Mouse (Mus musculus): ENCODE results near the gene Cfap45. TPM values are rescaled to one million over a fixed set of nuclear protein-coding genes. Genes with fewer than 3 reads are reported as not detected.

The Cfap45 gene
- total RNA-seq, 2 experiments from 2014 or later = not detected

GRCm38 (mm10) chr1:172548501-172548900 is 27.9 kb downstream of the Cfap45 start:
- no peak for ATAC-seq (replicated peaks; ENCODE audit: low FRiP score, poor library complexity, severe bottlenecking)

- no peak for ATAC-seq (replicated peaks; ENCODE audit: low FRiP score, poor library complexity, severe bottlenecking)
Measured at GRCm38 (mm10) chr1:172549314-172549713, 28.7 kb downstream of the Cfap45 start.

GRCm38 (mm10) chr1:172549717-172550116 is 29.1 kb downstream of the Cfap45 start:
- ATAC-seq (replicated peaks; ENCODE audit: low FRiP score, poor library complexity, severe bottlenecking) = no peak

- no peak for ATAC-seq (replicated peaks; ENCODE audit: low FRiP score, poor library complexity, severe bottlenecking)
Measured at GRCm38 (mm10) chr1:172550551-172550951, 29.9 kb downstream of the Cfap45 start.

- ATAC-seq (replicated peaks; ENCODE audit: low FRiP score, poor library complexity, severe bottlenecking) = no peak
Measured at GRCm38 (mm10) chr1:172551009-172551408, 30.4 kb downstream of the Cfap45 start.

GRCm38 (mm10) chr1:172552623-172553022 is 32.0 kb downstream of the Cfap45 start:
- no peak for ATAC-seq (replicated peaks; ENCODE audit: low FRiP score, poor library complexity, severe bottlenecking)

- ATAC-seq (replicated peaks; ENCODE audit: low FRiP score, poor library complexity, severe bottlenecking) = no peak
Measured at GRCm38 (mm10) chr1:172555638-172556037, 35.0 kb downstream of the Cfap45 start, which contains the start of gene Vsig8. TSS of gene Vsig8 (plus strand) at chr1:172555938.

GRCm38 (mm10) chr1:172562641-172563464 is 42.3 kb downstream of the Cfap45 start:
- ATAC-seq (replicated peaks; ENCODE audit: low FRiP score, poor library complexity, severe bottlenecking) = no peak

- no peak for ATAC-seq (replicated peaks; ENCODE audit: low FRiP score, poor library complexity, severe bottlenecking)
Measured at GRCm38 (mm10) chr1:172563465-172563828, 42.8 kb downstream of the Cfap45 start.

GRCm38 (mm10) chr1:172566131-172566530 is 45.5 kb downstream of the Cfap45 start:
- ATAC-seq (replicated peaks; ENCODE audit: low FRiP score, poor library complexity, severe bottlenecking) = no peak

GRCm38 (mm10) chr1:172567758-172568157 is 47.2 kb downstream of the Cfap45 start:
- ATAC-seq (replicated peaks; ENCODE audit: low FRiP score, poor library complexity, severe bottlenecking) = no peak

- ATAC-seq (replicated peaks; ENCODE audit: low FRiP score, poor library complexity, severe bottlenecking) = no peak
Measured at GRCm38 (mm10) chr1:172580116-172580515, 59.5 kb downstream of the Cfap45 start.

- ATAC-seq (replicated peaks; ENCODE audit: low FRiP score, poor library complexity, severe bottlenecking) = no peak
Measured at GRCm38 (mm10) chr1:172582436-172582835, 61.8 kb downstream of the Cfap45 start.

- no peak for ATAC-seq (replicated peaks; ENCODE audit: low FRiP score, poor library complexity, severe bottlenecking)
Measured at GRCm38 (mm10) chr1:172584271-172584670, 63.7 kb downstream of the Cfap45 start.

GRCm38 (mm10) chr1:172585026-172585425 is 64.4 kb downstream of the Cfap45 start:
- ATAC-seq (replicated peaks; ENCODE audit: low FRiP score, poor library complexity, severe bottlenecking) = no peak

GRCm38 (mm10) chr1:172585612-172586567 is 65.3 kb downstream of the Cfap45 start:
- ATAC-seq (replicated peaks; ENCODE audit: low FRiP score, poor library complexity, severe bottlenecking) = no peak

GRCm38 (mm10) chr1:172590385-172590784 is 69.8 kb downstream of the Cfap45 start, which contains the start of gene Slamf8:
TSS of gene Slamf8 (minus strand) at chr1:172590568.
- ATAC-seq (replicated peaks; ENCODE audit: low FRiP score, poor library complexity, severe bottlenecking) = no peak

- ATAC-seq (replicated peaks; ENCODE audit: low FRiP score, poor library complexity, severe bottlenecking) = no peak
Measured at GRCm38 (mm10) chr1:172593321-172593720, 72.7 kb downstream of the Cfap45 start.

GRCm38 (mm10) chr1:172593956-172594355 is 73.4 kb downstream of the Cfap45 start:
- no peak for ATAC-seq (replicated peaks; ENCODE audit: low FRiP score, poor library complexity, severe bottlenecking)

- ATAC-seq (replicated peaks; ENCODE audit: low FRiP score, poor library complexity, severe bottlenecking) = no peak
Measured at GRCm38 (mm10) chr1:172594495-172594894, 73.9 kb downstream of the Cfap45 start.

All from erythroid progenitor cell, adult 5-6 weeks (primary cell).